Comparison of ENCODE assay signal across 9 mouse cellular contexts in genomic region chr17:79699197-79699596, GRCm38 (mm10). TPM values are rescaled to one million over a fixed set of nuclear protein-coding genes. Genes with fewer than 3 reads are reported as not detected.
A peak's percentile ranks its signal among the peaks of the same experiment; 100 is the strongest.
DNase-seq lines count a peak whose midpoint lies in the region; ATAC-seq and TF ChIP-seq lines count a peak whose summit lies in the region.
"Had no signal": no experiment of that assay in that cellular context is flagged by ENCODE, and none has a peak within 500 bp of the region (broad histone marks: within the 10 kb centered on the region; RNA-seq: fewer than 3 reads in every experiment).

No protein-coding gene starts in this region.

- no peak for ATAC-seq in forebrain, embryonic 16.5 days
- ATAC-seq: CD4-positive, CD25-positive, alpha-beta regulatory T cell, adult 4 months had no signal

- H3K27ac ChIP-seq in left cerebral cortex, adult 2 months: no peak overlapping the region
- H3K27ac ChIP-seq in forebrain, embryonic 16.5 days (ENCODE audit: low read length): no peak overlapping the region
- no peak overlapping the region for H3K27ac ChIP-seq in midbrain, embryonic 10.5 days (replicated peaks)

- no peaks in the 10 kb centered on the region for H3K9me3 ChIP-seq in forebrain, embryonic 16.5 days (ENCODE audit: control insufficient read depth, low read length)
- H3K9me3 ChIP-seq in midbrain, embryonic 10.5 days (replicated peaks): no peaks in the 10 kb centered on the region

- no peaks in the 10 kb centered on the region for H3K4me1 ChIP-seq in forebrain, embryonic 16.5 days (replicated peaks; ENCODE audit: control insufficient read depth, insufficient read depth, low read length)
- no peaks in the 10 kb centered on the region for H3K4me1 ChIP-seq in midbrain, embryonic 10.5 days

- H3K27me3 ChIP-seq in forebrain, embryonic 16.5 days (replicated peaks; ENCODE audit: control insufficient read depth, insufficient read depth, low read length): no peaks in the 10 kb centered on the region
- 0 out of 2 replicates have a peak, but pooled peaks cover 3% of the 10 kb centered on the region for H3K27me3 ChIP-seq in midbrain, embryonic 10.5 days (ENCODE audit: low read depth, poor library complexity, severe bottlenecking)

- peak; percentile 36 for DNase-seq in adrenal gland, postnatal 10 days
- DNase-seq in adrenal gland, postnatal 4 days (ENCODE audit: low spot score in 2 of 2): no peak
- peak in 1 of 2 experiments; percentile 10 for DNase-seq in left cerebral cortex, adult 2 months (ENCODE audit: extremely low spot score in 1 of 2, low spot score in 2 of 2)
- DNase-seq in left cerebral cortex, postnatal 10 days (ENCODE audit: extremely low spot score in 1 of 2, low spot score in 2 of 2): no peak
- DNase-seq in brain, adult 2 months (ENCODE audit: low read depth, low spot score): peak; percentile 55
- DNase-seq in lung, postnatal 10 days: peak; percentile 46
- no peak for DNase-seq in midbrain, embryonic 10.5 days (ENCODE audit: low spot score)

- TF ChIP-seq CTCF in left cerebral cortex, adult 2 months (IDR thresholded peaks at IDR 0.05): peak; percentile 71

- H3K9ac ChIP-seq in forebrain, embryonic 16.5 days (replicated peaks; ENCODE audit: low read depth, low read length): no peak overlapping the region

- no peaks in the 10 kb centered on the region for H3K36me3 ChIP-seq in forebrain, embryonic 16.5 days (ENCODE audit: control insufficient read depth, insufficient read depth)
- no peaks in the 10 kb centered on the region for H3K36me3 ChIP-seq in midbrain, embryonic 10.5 days

- 46% methylated on average over 1 of the region's 1 CpGs for WGBS in forebrain, embryonic 16.5 days
- WGBS in midbrain, embryonic 10.5 days: 36% methylated on average over 1 of the region's 1 CpGs

- intact Hi-C loops in left cerebral cortex, adult 2 months (cut with DNase I): loop anchor here (1.0 kb wide), 1 partner anchor 141 kb away; no protein-coding TSS in a partner anchor
- intact Hi-C loops in left cerebral cortex, postnatal 10 days (cut with DNase I): no loop called here

- H3K4me3 ChIP-seq in left cerebral cortex, adult 2 months: no peak overlapping the region
- H3K4me3 ChIP-seq in forebrain, embryonic 16.5 days (replicated peaks; ENCODE audit: low read length): no peak overlapping the region
- H3K4me3 ChIP-seq in midbrain, embryonic 10.5 days: no peak overlapping the region

- H3K4me2 ChIP-seq in forebrain, embryonic 16.5 days (ENCODE audit: low read length): no peak overlapping the region

RNA-seq across cellular contexts. Expression of gene Cyp1b1, which starts 15.7 kb away (rescaled TPM):
- total RNA-seq in adrenal gland, postnatal 10 days (2021): 10 to 100 TPM; 21.3 to 27.9 TPM
- 10 to 100 TPM; 39.7 to 41.3 TPM for total RNA-seq in adrenal gland, postnatal 4 days (2021)
- total RNA-seq in left cerebral cortex, adult 2 months (2021): 1 to 10 TPM; 3.6 to 4.1 TPM
- 1 to 10 TPM; 3.9 to 4.1 TPM for total RNA-seq in left cerebral cortex, postnatal 10 days (2021)
- polyA plus RNA-seq in forebrain, embryonic 16.5 days (2015; fragmentation: Nextera tagmentation; extraction: Ambion mirVana): 4.4 and 7.2 TPM in 2 replicates
- polyA plus RNA-seq in midbrain, embryonic 10.5 days (2016; fragmentation: Nextera tagmentation; extraction: Ambion mirVana): 1.5 and 1.7 TPM in 2 replicates
- polyA plus RNA-seq: CD4-positive, CD25-positive, alpha-beta regulatory T cell, adult 4 months had no signal

Comparison
In these comparisons a context has a peak if more than half of its experiments do, and no peak if none do; other contexts are left out.
1. DNase-seq: peak in adrenal gland, postnatal 10 days (single experiment), brain, adult 2 months (single experiment) and lung, postnatal 10 days (single experiment); none in adrenal gland, postnatal 4 days (0 of 2), left cerebral cortex, postnatal 10 days (0 of 2) and midbrain, embryonic 10.5 days (single experiment).
2. RNA of gene Cyp1b1, which starts 15.7 kb away (total RNA-seq): 39.7 to 41.3 TPM in adrenal gland, postnatal 4 days and 21.3 to 27.9 TPM in adrenal gland, postnatal 10 days; 3.6 to 4.1 TPM in left cerebral cortex, adult 2 months and 3.9 to 4.1 TPM in left cerebral cortex, postnatal 10 days; every median in the first group is over 4 times any median in the second.